Mouse (Mus musculus) neural tube, embryonic 13.5 days (tissue): ENCODE measurements around the gene Qser1. TPM values are rescaled to one million over a fixed set of nuclear protein-coding genes. Genes with fewer than 3 reads are reported as not detected.

Experiments used
- ATAC-seq: fragments of 200-750 bp; cut with Nextera tagmentation; 2 replicates; pipeline ENCODE4 v1.8.0; 2017; ENCODE audit warnings: low read depth, mild to moderate bottlenecking, moderate TSS enrichment, moderate library complexity
- H3K27ac ChIP-seq: fragments of 300-500 bp; sonication (generic); replicated peaks from 2 replicates; pipeline ENCODE4 v1.5.1; 2015; ENCODE audit warnings: moderate library complexity, mild to moderate bottlenecking, inconsistent platforms
- H3K27me3 ChIP-seq: fragments of 300-500 bp; sonication (generic); 2 replicates; pipeline ENCODE4 v1.6.1; 2015; ENCODE audit warnings: mild to moderate bottlenecking, inconsistent platforms
- H3K36me3 ChIP-seq: fragments of 300-500 bp; sonication (generic); 2 replicates; pipeline ENCODE4 v1.6.1; 2015; ENCODE audit warnings: mild to moderate bottlenecking, inconsistent platforms
- H3K4me1 ChIP-seq: fragments of 300-500 bp; sonication (generic); replicated peaks from 2 replicates; pipeline ENCODE4 v1.6.1; 2015; ENCODE audit warnings: inconsistent platforms
- H3K4me2 ChIP-seq: fragments of 300-500 bp; sonication (generic); 2 replicates; pipeline ENCODE4 v1.6.1; 2015; ENCODE audit warnings: inconsistent platforms, mild to moderate bottlenecking, moderate library complexity
- H3K4me3 ChIP-seq: fragments of 300-500 bp; sonication (generic); 2 replicates; pipeline ENCODE4 v1.5.1; 2015; ENCODE audit warnings: mild to moderate bottlenecking, inconsistent platforms
- H3K9ac ChIP-seq: fragments of 300-500 bp; sonication (generic); 2 replicates; pipeline ENCODE4 v1.6.1; 2015; ENCODE audit warnings: moderate library complexity, mild to moderate bottlenecking, inconsistent platforms
- H3K9me3 ChIP-seq: fragments of 300-500 bp; sonication (generic); 2 replicates; pipeline ENCODE4 v1.6.1; 2016; ENCODE audit warnings: inconsistent platforms
- WGBS: fragments of 180-500 bp; shearing (Covaris S2); methylation state at CpG from one replicate; pipeline ENCODE4 v1.1.7; 2015; 5-methylcytosine and 5-hydroxymethylcytosine counted together
- polyA plus RNA-seq: library from polyadenylated mRNA; unstranded; fragments of >200 nt; fragmentation: Nextera tagmentation; extraction: Ambion mirVana; gene quantifications from 2 replicates; pipeline ENCODE4 v1.2.1, GENCODE M21; 2015

Gene Qser1
- polyA plus RNA-seq, 1 experiment from 2014 or later = 7.1 TPM

DNA sequence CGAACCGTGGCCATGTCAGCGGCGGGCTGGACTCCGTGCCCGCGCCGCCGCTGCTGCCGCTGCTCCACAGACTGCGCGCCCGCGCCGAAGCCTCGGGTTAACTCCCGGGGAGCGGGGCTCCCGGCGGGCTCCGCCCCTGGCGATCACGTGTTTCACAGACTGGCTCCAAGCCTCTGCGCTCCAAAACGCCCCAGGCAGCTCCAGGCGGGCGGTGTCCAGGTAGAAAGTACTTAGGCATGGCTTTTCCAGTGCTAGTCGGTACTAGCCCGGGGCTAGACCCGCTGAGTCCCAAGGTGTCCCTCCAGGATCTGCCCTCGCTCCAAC is 73.9 kb downstream of the Qser1 start, which contains the start of gene Depdc7:
Gene Depdc7 (minus strand): TSS at position 138 of the 324 bp plus-strand sequence.
- Histone ChIP-seq H3K27ac (no peak within 1 kb of the TSS), H3K36me3 (no peaks in the 10 kb centered on the region), H3K4me1 (peaks cover 28% of the 10 kb centered on the region), H3K9ac (peak within 1 kb of the TSS; percentile 71), H3K9me3 (no peaks in the 10 kb centered on the region), H3K4me2 (peak within 1 kb of the TSS; percentile 98), H3K27me3 (peaks cover 47% of the 10 kb centered on the region), H3K4me3 (peak within 1 kb of the TSS; percentile 70)
- peak; percentile 85 for ATAC-seq
- WGBS = under 1% methylated on average over 31 of the region's 31 CpGs

GRCm38 (mm10) chr2:104741896-104742740 is 74.4 kb downstream of the Qser1 start:
- peak overlapping the region; percentile 98 for H3K4me2 ChIP-seq
- H3K27ac ChIP-seq = no peak overlapping the region
- peaks cover 47% of the 10 kb centered on the region for H3K27me3 ChIP-seq
- no peaks in the 10 kb centered on the region for H3K9me3 ChIP-seq
- WGBS = 5% methylated on average over 46 of the region's 46 CpGs
- peaks cover 28% of the 10 kb centered on the region for H3K4me1 ChIP-seq
- ATAC-seq = peak; percentile 50
- peak overlapping the region; percentile 70 for H3K4me3 ChIP-seq
- H3K9ac ChIP-seq = peak overlapping the region; percentile 71
- no peaks in the 10 kb centered on the region for H3K36me3 ChIP-seq

- WGBS = 27% methylated on average over 7 of the region's 7 CpGs
Observed at GRCm38 (mm10) chr2:104741015-104741758, 75.4 kb downstream of the Qser1 start.

DNA sequence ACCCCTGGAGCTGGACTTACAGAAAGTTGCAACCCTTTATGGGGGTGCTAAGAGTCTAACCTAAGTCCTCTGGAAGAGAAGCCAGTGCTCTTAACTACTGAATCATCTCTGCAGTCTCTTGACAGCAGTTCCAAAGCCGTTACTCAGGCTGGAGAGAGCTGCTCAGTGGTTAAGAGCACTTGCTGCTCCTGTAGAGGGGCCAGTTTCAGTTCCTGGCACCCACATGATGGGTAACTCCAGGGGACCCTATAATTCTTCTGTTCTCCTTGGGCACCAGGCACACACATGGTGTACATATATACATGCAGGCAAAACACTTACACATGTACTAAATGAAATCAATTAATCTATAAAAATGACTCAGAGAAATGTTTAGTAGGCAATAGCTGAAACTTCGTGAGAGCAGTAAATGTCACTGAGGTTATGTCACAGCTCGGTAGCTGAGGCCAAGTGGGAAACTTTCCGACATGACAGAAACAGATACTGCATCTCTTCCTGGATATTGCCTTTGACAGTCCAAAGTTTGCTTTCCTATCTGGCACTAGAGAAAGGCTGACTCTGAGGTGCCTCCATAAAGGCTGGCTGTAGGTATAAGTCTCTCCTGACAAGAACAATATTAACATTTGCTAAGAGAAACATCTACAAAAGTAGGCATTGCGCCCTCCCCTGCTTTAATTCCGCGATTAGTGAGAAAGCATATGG is 76.2 kb downstream of the Qser1 start:
- no peak for ATAC-seq
- Histone ChIP-seq H3K27ac (no peak overlapping the region), H3K9me3 (no peaks in the 10 kb centered on the region), H3K4me1 (peaks cover 28% of the 10 kb centered on the region), H3K36me3 (no peaks in the 10 kb centered on the region), H3K27me3 (peaks cover 47% of the 10 kb centered on the region), H3K4me3 (no peak overlapping the region), H3K4me2 (no peak overlapping the region), H3K9ac (no peak overlapping the region)
- whole genome bisulfite sequencing = 59% methylated on average over 7 of the region's 7 CpGs

More at GRCm38 (mm10) chr2:104741015-104741758, 75.4 kb downstream of the Qser1 start:
- H3K4me2 ChIP-seq = peak overlapping the region; percentile 98; the same call in 1 of the 2 replicates
- ATAC-seq = no peak
- no peaks in the 10 kb centered on the region for H3K9me3 ChIP-seq
- no peak overlapping the region for H3K4me3 ChIP-seq
- H3K4me1 ChIP-seq = peaks cover 28% of the 10 kb centered on the region
- peaks cover 47% of the 10 kb centered on the region for H3K27me3 ChIP-seq
- H3K36me3 ChIP-seq = no peaks in the 10 kb centered on the region
- H3K27ac ChIP-seq = no peak overlapping the region
- H3K9ac ChIP-seq = no peak overlapping the region

GRCm38 (mm10) chr2:104739691-104740090 is 76.9 kb downstream of the Qser1 start:
- peaks cover 44% of the 10 kb centered on the region for H3K27me3 ChIP-seq
- H3K4me1 ChIP-seq = peaks cover 28% of the 10 kb centered on the region
- no peak overlapping the region for H3K9ac ChIP-seq
- 95% methylated on average over 2 of the region's 2 CpGs for WGBS
- no peak overlapping the region for H3K27ac ChIP-seq
- ATAC-seq = no peak
- H3K9me3 ChIP-seq = no peaks in the 10 kb centered on the region
- no peak overlapping the region for H3K4me3 ChIP-seq
- H3K36me3 ChIP-seq = no peaks in the 10 kb centered on the region
- no peak overlapping the region for H3K4me2 ChIP-seq

- no peak for ATAC-seq
- H3K4me3 ChIP-seq = no peak overlapping the region
- WGBS = 65% methylated on average over 7 of the region's 7 CpGs
- no peaks in the 10 kb centered on the region for H3K9me3 ChIP-seq
- no peak overlapping the region for H3K9ac ChIP-seq
- no peaks in the 10 kb centered on the region for H3K36me3 ChIP-seq
- no peak overlapping the region for H3K4me2 ChIP-seq
- peaks cover 8% of the 10 kb centered on the region for H3K4me1 ChIP-seq
- H3K27ac ChIP-seq = no peak overlapping the region
- peaks cover 16% of the 10 kb centered on the region for H3K27me3 ChIP-seq
Observed at GRCm38 (mm10) chr2:104736241-104736640, 80.3 kb downstream of the Qser1 start.

GRCm38 (mm10) chr2:104732562-104733256 is 83.9 kb downstream of the Qser1 start:
- H3K36me3 ChIP-seq = no peaks in the 10 kb centered on the region
- H3K4me3 ChIP-seq = no peak overlapping the region
- no peaks in the 10 kb centered on the region for H3K9me3 ChIP-seq
- no peak overlapping the region for H3K4me2 ChIP-seq
- 80% methylated on average over 7 of the region's 7 CpGs for WGBS
- H3K27ac ChIP-seq = no peak overlapping the region
- no peak overlapping the region for H3K9ac ChIP-seq
- no peaks in the 10 kb centered on the region for H3K27me3 ChIP-seq
- H3K4me1 ChIP-seq = no peaks in the 10 kb centered on the region
- ATAC-seq = no peak

DNA sequence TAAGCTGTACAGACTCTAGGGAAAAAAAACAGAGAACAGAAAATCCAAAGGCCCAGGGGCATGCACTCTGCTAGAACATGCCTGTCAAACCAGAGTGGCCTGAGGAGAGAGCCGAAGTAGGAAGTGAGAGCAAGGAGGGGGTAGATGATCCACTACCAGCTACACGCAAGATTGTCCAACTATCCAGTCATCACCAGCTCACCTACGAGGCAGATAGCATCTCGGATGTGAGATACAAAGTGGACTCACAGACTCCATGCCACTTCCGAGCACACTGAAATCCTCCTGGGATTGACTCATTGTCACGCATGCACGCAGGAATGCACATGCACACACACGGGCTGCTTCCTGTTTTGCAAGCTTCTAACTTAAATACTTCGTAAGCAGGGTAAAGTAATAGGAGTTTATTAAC is 84.5 kb downstream of the Qser1 start:
- Histone ChIP-seq H3K9me3 (no peaks in the 10 kb centered on the region), H3K4me3 (no peak overlapping the region), H3K9ac (no peak overlapping the region), H3K4me2 (no peak overlapping the region), H3K27ac (no peak overlapping the region), H3K27me3 (no peaks in the 10 kb centered on the region), H3K4me1 (no peaks in the 10 kb centered on the region), H3K36me3 (no peaks in the 10 kb centered on the region)
- no peak for ATAC-seq
- 88% methylated on average over 9 of the region's 9 CpGs for WGBS

DNA sequence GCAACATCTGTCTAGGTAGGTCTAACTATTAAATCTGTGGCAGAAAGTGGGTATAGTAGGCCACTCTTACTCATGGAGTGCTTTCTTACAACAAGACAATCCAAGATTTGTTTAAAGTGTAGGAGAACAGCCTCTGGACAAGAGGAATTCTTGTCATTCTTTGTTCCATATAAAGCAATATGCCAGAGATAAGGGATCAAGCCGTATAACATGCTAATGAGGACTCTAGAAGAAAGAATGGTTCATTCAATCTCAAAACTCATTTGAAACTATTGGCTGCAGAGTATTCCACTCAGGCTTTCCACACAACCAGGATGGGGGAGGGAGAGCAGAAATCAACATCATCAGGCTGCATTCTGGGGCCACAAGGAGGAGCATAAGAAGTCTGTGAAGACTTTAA is 89.2 kb downstream of the Qser1 start:
- Histone ChIP-seq H3K4me3 (no peak overlapping the region), H3K9ac (no peak overlapping the region), H3K9me3 (no peaks in the 10 kb centered on the region), H3K27ac (no peak overlapping the region), H3K27me3 (no peaks in the 10 kb centered on the region), H3K4me1 (no peaks in the 10 kb centered on the region), H3K4me2 (no peak overlapping the region), H3K36me3 (no peaks in the 10 kb centered on the region)
- ATAC-seq = no peak
- WGBS = 81% methylated on average over 1 of the region's 1 CpGs

DNA sequence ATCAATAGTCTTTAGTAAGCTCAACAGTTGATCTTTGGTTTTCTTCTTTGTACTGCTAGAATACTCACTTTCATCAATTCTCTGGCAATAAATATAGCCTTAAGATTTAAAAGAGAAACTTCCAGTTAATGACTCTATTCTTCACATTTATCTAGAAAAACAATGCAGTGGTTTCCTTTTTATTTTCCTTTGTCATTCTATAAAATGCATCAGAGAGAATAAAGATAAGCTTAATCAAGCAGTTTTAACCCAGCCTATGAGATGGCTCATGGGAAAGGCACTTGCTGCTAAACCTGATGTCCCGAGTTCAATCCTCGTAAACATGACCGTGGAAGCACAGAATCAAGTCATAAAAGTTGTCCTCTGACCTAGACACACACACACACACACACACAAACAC is 94.5 kb downstream of the Qser1 start:
- Histone ChIP-seq H3K4me1 (no peaks in the 10 kb centered on the region), H3K27me3 (no peaks in the 10 kb centered on the region), H3K4me3 (no peak overlapping the region), H3K27ac (no peak overlapping the region), H3K9ac (no peak overlapping the region), H3K9me3 (no peaks in the 10 kb centered on the region), H3K36me3 (no peaks in the 10 kb centered on the region), H3K4me2 (no peak overlapping the region)
- no peak for ATAC-seq
- WGBS = 65% methylated on average over 3 of the region's 3 CpGs

- Histone ChIP-seq H3K27me3 (no peaks in the 10 kb centered on the region), H3K9ac (no peak overlapping the region), H3K36me3 (no peaks in the 10 kb centered on the region), H3K9me3 (no peaks in the 10 kb centered on the region), H3K4me1 (peaks cover 8% of the 10 kb centered on the region; the same call in 1 of the 2 replicates), H3K27ac (no peak overlapping the region), H3K4me2 (no peak overlapping the region), H3K4me3 (no peak overlapping the region)
- 83% methylated on average over 4 of the region's 4 CpGs for WGBS
- ATAC-seq = no peak
Observed at GRCm38 (mm10) chr2:104717827-104718226, 98.7 kb downstream of the Qser1 start.
